Mouse (Mus musculus): ENCODE results near the gene Ythdc1.
"Not testable (repeated sequence)": the region's sequence is repeated elsewhere in the genome, so short reads cannot be mapped to it uniquely, and the experiment has no call there.

DNA sequence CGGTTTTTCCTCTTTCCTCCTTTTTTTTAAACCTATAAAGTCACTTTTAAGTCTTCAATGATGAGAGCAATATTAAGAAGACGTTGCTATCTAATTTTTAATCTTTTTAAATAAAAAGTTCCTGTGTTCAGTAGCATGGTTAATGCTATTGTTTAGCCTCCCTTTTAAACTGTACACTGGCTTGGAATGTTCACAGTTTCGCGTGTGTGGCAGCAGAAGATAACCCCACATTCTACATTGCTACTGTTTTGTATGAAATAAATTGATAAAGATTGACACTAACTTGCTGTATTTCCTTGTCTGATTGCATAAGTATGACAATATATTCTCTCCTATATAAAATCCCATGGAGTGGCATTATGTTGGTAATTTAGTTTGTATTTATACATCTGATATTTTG, 32.4 kb downstream of the Ythdc1 start:
- not testable (repeated sequence) for TF ChIP-seq GATA2 (IDR thresholded peaks at IDR 0.05; ENCODE audit: borderline replicate concordance, low read depth, low read length); CTCF (IDR thresholded peaks at IDR 0.05; ENCODE audit: low read depth, low read length)
